Mouse (Mus musculus) kidney, adult 2 months (tissue): ENCODE measurements around the gene Ugt1a2.
"Not testable (repeated sequence)": the region's sequence is repeated elsewhere in the genome, so short reads cannot be mapped to it uniquely, and the experiment has no call there.

Source experiments
- CTCF ChIP-seq: fragments of 200-500 bp; conservative IDR thresholded peaks from 2 replicates; pipeline ENCODE4 v1.5.1; 2011; ENCODE audit warnings: low read depth, mild to moderate bottlenecking, control low read depth, low read length, moderate library complexity, mixed read lengths; ENCODE audit not compliant: insufficient read depth, insufficient read length
- POLR2A ChIP-seq: fragments of 200-500 bp; IDR thresholded peaks from one replicate; pipeline ENCODE4 v1.6.1; 2011; ENCODE audit warnings: low read depth, low read length, control low read depth

- not testable (repeated sequence) for TF ChIP-seq CTCF, POLR2A
These were observed 22.7 kb downstream of the Ugt1a2 start for GRCm38 (mm10) chr1:88223011-88223515.
